Mouse (Mus musculus): ENCODE data around the gene Col13a1. TPM values are rescaled to one million over a fixed set of nuclear protein-coding genes. Genes with fewer than 3 reads are reported as not detected.

Col13a1 gene
- total RNA-seq, 1 experiment from 2014 or later = not detected

DNA sequence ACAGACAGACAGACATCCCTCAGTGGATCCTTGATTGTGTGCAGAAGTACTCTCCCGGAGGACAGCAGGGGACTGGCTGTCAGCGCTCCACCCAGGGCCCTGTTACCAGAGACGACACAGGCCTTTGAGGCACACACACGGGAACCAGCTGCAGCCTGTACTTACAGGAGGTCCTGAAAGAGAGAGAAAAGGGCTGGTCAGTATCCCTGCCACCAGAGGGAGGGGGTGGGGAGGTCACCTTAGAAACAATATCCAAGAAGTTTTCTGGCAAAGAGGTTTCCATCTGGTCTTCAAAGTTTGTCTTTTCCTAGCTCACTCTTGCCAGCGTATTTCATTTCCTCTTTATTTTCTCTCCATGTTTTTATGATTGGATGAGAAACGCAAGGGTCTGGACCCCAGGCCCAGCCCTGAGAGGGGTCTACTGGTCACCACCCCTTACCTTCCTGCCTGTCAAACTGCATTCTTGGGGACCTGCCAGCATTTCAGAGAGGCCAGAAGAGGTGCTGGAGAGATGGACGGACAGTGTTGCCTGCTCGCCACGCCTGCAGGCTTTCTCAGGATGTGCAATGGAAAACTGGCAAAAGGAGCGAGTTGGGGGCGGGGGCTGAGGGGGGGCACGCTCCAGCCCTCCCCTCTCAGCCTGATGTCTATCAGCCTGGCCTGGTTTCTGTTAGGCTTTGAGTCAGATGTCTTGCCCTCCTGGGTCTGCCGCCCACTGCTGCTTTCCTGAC is 58.8 kb downstream of the Col13a1 start:
- ATAC-seq (ENCODE audit: extremely low read depth, insufficient number of reproducible peaks, low FRiP score, poor library complexity, severe bottlenecking) = no peak

DNA sequence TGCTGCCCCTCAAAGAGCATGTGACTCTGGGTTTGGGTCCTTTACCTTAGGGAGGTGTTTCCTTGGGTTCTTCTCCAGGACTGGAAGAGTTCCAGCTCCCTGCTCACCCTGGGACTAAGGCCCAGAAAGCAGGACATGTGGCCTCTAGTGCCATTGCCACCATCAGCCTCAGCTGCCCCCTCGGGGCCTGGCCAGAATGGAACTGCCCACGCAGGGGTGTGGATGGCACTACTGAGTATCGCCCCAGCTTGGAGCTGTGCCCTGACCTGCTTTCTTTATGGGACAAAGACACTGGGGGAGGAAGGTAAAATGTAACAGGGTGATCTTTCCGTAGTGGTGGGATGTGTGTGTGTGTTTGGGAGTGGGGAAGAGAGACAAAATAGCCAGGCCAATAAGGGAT is 59.4 kb downstream of the Col13a1 start:
- ATAC-seq (ENCODE audit: extremely low read depth, insufficient number of reproducible peaks, low FRiP score, poor library complexity, severe bottlenecking) = no peak

DNA sequence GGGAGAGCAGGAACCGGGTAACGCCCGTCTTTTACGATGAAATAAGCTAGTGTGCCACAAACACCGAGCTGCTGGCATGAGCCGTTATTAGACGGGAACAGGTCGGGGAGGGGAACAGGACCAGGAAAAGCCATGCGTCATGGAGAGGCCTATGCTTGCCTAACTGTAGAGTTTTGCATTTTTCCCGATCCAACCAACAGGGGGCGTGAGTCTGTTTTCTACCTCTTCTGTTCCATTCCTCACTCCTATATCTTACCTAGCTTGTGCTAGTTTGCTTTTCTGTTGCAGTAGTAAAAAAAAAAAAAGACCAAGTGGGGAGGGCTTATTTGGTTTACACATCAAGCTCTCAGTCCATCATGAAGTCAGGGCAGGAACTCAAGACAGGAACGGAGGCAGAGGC is 61.8 kb downstream of the Col13a1 start:
- no peak for ATAC-seq (ENCODE audit: extremely low read depth, insufficient number of reproducible peaks, low FRiP score, poor library complexity, severe bottlenecking)

DNA sequence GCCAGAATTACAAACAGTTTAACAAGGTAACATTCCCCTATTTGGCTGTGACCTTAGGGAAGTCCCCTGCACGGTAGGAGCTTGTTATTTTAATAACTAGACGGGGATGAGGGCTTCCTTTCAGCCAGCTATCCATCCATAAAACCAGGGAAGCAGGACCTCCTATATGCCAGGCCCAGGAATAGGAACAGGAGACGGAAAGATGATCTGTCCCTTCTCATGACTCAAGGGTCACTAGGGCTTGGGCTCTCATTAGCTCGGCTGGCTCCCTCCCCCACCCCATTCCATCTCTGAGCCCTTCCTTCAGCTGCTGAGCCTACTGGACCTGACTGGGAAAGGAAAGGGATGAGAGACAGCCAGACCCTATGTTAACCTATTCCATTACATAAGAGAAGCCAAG is 67.1 kb downstream of the Col13a1 start:
- no peak for ATAC-seq (ENCODE audit: extremely low read depth, insufficient number of reproducible peaks, low FRiP score, poor library complexity, severe bottlenecking)

DNA sequence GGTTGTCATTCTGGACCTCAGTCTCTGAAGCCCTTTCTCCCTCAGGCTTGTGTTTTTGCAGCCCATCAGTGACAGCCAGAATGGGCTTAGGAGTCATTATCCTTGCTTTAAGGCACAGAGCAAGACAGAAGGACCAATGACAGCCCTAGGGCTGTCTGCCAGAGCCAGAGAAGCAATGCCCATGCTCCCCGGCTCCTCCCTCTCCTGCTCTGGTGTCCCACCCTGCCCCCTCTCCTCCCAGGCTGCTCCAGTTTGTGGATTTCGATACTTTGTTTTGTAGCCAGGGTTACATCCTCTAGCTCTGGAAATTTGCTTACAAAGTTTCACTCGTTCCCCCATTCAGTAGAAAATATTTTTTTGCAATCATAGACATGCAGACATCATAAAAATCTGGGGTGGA is 69.9 kb downstream of the Col13a1 start:
- ATAC-seq (ENCODE audit: extremely low read depth, insufficient number of reproducible peaks, low FRiP score, poor library complexity, severe bottlenecking) = no peak

DNA sequence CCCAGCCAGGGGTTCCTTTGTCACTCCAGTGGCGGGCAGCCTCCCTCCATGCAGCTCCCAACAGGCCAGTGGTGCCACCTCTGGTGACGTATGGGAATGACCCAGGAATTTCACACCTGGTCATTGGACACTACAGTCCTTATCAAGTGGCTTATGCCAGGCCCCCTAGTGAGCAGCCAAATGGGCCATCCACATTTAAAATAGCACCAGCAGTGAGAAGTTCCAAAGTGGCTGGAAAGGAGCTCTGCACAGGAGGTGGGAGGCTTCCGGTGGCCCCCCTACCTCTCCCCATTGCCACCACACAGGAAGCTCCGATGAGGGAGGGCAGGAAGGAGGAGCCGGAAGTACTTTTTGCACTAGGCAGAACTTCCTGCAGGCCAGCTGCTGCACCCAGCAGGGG is 72.7 kb downstream of the Col13a1 start:
- no peak for ATAC-seq (ENCODE audit: extremely low read depth, insufficient number of reproducible peaks, low FRiP score, poor library complexity, severe bottlenecking)

DNA sequence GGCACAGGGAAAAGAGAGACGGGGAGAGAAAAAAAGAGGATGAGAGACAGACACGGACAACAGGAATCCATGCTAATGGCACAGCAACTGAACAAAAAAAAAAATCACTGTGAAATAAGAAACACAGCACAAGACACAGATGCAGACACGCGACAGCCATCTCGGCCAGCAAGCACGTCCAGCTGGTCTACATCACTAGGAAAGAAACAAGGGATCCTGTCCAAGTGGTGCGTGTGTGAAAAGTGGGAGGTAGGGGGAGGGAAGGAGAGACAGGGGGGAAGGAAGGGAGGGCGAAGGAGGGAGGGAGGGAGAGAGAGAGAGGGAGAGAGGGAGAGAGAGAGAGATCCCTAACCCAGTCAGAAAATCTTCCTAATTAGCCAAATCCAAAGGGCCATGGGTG is 73.6 kb downstream of the Col13a1 start:
- ATAC-seq (ENCODE audit: extremely low read depth, insufficient number of reproducible peaks, low FRiP score, poor library complexity, severe bottlenecking) = no peak

DNA sequence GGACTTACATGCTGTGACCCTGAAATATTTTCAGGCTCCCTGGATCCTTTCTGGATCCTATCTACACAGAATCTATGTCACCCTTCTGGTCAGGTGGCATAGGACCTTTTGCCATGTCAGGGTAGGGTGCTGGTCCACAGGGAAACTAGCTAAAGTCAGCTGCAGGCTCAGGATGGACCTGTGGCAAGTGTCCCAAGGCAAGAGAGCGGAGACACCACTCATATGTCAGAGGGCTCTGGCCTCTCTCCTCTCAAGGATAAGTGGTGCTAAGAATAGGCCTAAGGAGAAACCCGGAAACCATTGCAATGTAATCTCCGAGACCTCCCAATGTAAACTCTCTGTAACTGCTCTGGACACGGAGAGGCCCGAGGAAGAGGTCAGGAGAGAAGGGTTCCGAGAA is 80.8 kb downstream of the Col13a1 start:
- no peak for ATAC-seq (ENCODE audit: extremely low read depth, insufficient number of reproducible peaks, low FRiP score, poor library complexity, severe bottlenecking)

DNA sequence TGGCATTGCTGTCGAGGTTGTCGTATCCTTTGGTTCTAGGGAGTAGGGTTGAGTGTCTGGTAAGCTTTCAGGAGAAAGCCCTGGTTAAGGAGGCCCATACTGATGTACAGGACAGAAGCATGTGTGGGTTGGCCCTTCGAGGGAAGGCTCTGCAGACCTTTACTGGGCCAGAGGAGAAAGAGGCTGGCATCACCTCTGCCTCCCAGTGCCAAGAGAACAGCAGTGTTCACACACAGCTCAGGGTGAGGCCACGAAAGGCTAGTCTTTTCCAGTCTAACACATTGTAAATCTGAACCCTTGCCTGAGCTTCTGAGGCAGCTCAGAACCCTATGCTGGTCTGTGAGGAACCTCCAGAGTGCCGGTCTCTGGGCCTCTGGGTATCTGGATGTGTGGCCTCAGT is 84.3 kb downstream of the Col13a1 start:
- ATAC-seq (ENCODE audit: extremely low read depth, insufficient number of reproducible peaks, low FRiP score, poor library complexity, severe bottlenecking) = no peak

DNA sequence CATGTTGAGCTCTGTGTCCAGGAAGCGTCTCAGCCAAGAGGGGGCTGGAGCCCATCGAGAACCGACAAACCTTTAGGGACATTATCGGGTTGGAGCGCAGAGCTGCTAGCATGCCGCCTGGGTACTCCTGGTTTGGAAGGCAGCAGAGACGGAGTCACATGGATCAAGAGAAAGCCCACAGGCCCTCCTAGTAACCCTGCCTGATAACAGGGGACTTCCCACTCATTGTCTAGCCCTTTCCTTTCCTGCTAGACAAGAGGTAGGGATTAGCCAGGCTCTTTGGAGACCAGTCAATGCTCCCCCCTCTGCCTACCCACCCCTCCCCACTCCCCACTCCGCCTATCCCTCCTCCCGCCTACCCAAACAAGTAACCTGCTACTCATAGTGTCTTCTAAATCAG is 87.8 kb downstream of the Col13a1 start:
- no peak for ATAC-seq (ENCODE audit: extremely low read depth, insufficient number of reproducible peaks, low FRiP score, poor library complexity, severe bottlenecking)

DNA sequence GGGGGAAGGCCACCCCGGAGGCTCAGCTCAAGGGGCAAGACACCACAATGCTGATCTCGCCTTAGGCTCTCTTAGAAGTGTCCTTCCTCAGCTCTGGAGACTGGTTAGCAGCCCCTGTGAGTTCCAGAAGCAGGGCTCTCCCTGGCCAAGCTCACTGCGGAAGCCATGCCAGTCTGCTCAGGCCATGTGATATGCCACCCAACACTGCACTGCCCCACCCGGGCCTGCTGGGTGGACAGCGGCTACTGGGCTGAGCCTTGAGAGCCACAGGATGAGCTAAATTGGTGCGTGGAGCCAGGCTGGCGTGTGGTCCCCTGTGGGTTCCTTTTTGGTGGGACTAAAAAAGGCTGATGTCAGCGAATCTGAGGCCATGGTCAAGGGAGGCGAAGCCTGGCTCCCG is 88.6 kb downstream of the Col13a1 start:
- no peak for ATAC-seq (ENCODE audit: extremely low read depth, insufficient number of reproducible peaks, low FRiP score, poor library complexity, severe bottlenecking)

DNA sequence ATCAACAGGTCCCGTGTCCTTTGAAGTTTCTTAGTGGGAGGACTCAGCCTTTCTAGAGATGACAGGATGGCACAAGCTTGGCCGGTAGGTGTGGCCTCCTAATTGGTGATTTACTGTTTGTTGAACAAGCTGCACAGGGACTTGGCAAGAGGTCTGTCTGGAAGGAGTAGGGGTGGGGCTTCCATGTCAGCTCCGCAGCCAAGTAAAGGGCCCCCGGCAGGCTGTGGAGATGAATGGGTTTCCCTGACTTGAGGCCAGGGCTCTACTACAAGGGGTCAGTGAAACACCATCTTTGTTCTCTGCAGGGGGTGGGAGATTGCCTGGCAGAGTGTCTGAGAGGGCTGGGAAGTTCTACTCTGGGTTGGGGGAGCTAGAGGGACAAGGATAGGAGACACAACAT is 99.5 kb downstream of the Col13a1 start:
- ATAC-seq (ENCODE audit: extremely low read depth, insufficient number of reproducible peaks, low FRiP score, poor library complexity, severe bottlenecking) = no peak

DNA sequence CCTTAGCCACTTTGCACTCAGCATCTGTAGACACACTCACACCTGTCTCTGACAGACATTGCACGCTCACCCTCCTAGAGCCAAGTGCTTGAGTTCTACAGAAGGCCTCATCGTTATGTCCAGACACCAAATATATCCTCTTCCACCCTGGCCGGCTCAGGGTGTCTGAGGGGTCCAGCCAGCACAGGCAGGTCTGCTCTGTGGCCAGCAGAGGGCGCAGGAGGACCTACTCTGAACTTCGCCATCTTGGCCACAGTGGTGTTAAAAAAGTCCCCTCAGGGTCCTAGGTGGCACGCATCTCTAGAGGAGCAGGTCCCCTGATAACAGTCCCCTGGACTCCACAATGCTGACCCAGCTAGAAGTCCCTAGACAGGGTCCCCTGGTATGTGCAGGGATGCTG is 101.1 kb downstream of the Col13a1 start:
- ATAC-seq (ENCODE audit: extremely low read depth, insufficient number of reproducible peaks, low FRiP score, poor library complexity, severe bottlenecking) = no peak

DNA sequence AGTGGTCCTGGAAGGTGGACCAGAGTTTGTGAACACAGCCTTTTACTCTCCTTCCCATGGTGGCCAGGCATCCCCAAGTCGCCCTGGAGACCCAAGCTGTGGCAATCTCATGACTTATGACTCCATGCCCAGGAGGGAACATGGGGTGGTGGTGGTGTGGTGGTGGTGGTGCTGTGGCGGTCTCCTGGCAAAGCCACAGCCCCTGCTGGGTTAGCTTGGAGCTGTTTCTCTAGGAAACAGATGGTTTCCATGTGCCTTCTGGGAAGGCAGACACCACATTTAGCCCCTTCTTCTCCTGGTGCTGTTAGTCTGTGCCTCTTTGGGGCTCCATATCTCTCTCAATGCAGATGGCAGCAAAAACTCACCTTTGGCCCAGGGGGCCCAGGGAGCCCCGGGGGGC is 109.1 kb downstream of the Col13a1 start:
- ATAC-seq (ENCODE audit: extremely low read depth, insufficient number of reproducible peaks, low FRiP score, poor library complexity, severe bottlenecking) = no peak

DNA sequence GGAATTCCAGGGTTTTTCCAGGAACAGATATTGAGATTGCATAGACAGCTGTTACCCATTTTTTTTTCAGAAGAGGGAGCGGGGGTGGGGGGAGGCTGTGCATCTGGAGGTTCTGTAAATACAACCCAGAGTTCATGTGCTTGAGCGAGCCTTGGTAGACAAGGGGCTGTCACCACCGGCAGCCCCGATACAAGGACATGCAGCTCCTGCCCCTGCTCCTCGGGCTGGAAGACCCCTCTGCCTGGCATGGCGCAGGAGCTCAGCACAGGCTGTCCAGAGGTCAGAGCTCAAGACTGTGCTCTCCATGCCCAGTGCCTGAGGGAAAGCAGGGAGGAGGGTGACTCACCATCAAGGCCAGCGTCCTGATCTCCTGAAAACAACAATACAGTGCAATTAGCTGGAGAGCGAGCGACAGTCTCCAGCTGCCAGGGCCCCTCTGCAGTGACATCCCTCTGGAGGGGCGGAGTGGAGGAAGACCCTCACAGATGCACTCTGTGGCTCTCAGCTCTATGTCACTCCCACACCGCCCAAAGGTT is 112.8 kb downstream of the Col13a1 start:
- ATAC-seq (ENCODE audit: extremely low read depth, insufficient number of reproducible peaks, low FRiP score, poor library complexity, severe bottlenecking) = no peak

DNA sequence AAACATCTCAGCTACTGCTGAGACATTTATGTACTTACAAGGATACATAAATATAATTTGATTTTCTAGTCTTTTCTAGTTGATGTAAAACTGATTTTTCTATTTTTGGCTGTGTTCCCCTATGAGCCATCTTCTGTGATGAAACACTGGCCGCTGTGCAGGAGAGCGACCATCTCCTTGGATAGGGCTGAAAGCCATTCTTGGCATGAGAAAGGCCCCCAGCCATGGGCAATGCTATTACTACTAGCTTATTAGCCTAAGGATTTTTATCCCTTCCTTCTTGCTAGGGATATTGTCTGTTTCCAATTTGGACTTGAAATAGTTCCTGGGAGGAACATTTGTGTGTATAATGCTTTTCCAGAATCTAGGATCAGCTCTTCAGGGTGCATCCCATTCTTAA is 119.5 kb downstream of the Col13a1 start:
- no peak for ATAC-seq (ENCODE audit: extremely low read depth, insufficient number of reproducible peaks, low FRiP score, poor library complexity, severe bottlenecking)

DNA sequence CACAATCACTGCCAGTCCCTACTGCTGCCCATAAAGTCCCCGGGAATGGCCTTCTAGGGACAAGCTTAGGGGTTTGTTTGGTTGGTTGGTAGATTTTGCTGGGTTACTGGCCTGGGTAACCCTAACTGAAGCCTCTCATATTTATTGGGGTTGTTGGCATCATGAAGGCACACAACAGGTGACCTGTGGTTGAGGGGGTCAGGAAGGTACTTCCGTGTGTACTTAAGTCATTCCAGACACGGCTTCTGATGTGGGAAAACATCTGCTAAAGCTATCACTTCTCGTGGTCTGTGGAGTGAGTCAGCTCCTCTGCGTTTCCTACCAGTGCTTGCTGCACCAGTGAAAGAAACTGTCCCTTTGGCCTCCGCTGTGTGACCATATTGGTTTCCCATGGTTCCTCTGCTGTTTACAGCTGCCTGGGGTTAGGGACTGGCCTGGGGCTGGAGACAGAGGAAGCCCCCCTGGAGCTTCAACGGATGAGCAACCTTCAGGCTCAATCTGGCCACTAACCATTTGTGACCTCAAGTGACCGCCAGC is 123.7 kb downstream of the Col13a1 start:
- ATAC-seq (ENCODE audit: extremely low read depth, insufficient number of reproducible peaks, low FRiP score, poor library complexity, severe bottlenecking) = no peak

DNA sequence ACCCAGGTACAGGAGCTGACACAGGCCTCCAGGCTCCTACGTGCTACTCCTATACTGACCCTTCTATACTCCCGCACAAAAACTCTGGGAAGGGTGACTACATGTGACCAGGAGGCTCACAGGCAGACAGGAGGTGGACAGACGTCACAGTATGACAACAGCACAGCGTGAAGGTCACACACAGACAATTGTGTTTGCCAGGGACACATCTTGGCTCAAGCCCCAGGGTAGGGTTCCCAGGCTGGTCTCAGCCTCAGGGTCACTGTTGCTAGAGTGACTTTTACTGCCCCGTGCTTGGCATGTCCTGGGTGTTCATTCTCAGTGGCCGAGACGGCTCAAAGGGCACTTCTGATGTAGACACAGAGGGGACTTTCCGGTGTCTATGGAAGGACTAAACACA is 126.1 kb downstream of the Col13a1 start:
- ATAC-seq (ENCODE audit: extremely low read depth, insufficient number of reproducible peaks, low FRiP score, poor library complexity, severe bottlenecking) = no peak

DNA sequence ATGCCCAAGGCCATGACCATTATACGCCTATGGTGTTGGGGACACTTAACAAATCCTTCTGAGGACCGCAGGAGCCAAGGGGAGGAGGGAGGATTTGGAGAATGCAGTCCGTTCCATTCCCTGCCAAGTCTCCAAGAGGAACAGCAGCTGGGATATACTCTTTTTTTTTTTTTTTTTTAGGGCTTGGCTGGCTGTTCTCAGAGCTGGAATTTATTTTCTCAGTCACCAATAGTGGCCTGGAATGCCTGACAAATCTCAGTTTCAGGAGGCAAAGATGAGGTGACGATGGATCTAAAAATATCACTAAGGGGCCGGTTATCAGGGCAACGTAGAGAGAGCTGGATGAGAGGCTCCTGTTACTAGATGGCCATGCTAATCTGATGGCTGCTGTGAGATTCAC is 130.4 kb downstream of the Col13a1 start:
- ATAC-seq (ENCODE audit: extremely low read depth, insufficient number of reproducible peaks, low FRiP score, poor library complexity, severe bottlenecking) = no peak

DNA sequence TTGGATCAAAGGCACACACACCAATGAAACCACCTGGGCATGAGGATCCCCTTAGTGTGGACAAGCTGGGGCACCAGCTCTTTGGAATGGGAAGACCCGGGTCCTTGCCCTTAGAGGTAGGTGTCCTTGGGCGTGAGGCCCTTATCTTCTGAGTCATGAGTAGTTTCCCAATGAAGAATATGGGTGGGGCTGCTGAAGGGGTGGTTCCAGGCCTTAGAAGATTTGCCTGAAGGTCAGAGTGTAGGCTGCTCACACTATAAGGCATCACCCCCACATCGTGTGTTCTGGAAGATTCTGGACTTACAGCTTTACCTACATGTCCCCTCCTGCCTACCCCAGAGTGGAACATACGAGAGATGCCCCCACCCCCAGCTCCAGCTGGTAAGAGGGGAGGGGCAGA is 133.4 kb downstream of the Col13a1 start:
- ATAC-seq (ENCODE audit: extremely low read depth, insufficient number of reproducible peaks, low FRiP score, poor library complexity, severe bottlenecking) = no peak

DNA sequence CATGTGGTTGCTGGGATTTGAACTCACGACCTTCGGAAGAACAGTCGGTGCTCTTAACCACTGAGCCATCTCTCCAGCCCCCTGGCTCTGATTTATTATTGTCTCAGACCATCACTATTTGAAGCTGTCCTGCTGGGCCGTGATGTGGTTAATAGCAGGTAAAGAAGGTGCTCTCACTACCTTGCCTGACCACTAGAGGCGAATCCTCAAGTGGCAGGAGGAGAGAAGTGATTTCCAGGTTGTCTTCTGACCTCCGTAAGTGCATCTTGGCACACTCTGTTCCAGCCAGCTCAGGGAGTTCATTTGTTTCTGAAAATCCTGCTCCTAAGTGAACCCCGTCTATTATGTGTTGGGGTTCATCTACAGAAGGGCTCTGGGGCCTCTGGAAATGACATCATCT is 134.4 kb downstream of the Col13a1 start:
- no peak for ATAC-seq (ENCODE audit: extremely low read depth, insufficient number of reproducible peaks, low FRiP score, poor library complexity, severe bottlenecking)
